Mouse (Mus musculus) gastrocnemius, adult 2 months (tissue): Measurements from ENCODE around the gene Abcb4. TPM values are rescaled to one million over a fixed set of nuclear protein-coding genes. Genes with fewer than 3 reads are reported as not detected.
"Not testable (repeated sequence)": the region's sequence is repeated elsewhere in the genome, so short reads cannot be mapped to it uniquely, and the experiment has no call there.

Source experiments
- DNase-seq: peaks from one replicate; pipeline ENCODE4 v3.0.0; 2022
- H3K27ac ChIP-seq: fragments of 200-600 bp; 2 replicates; pipeline ENCODE4 v1.8.1; 2022; ENCODE audit warnings: mild to moderate bottlenecking
- H3K4me3 ChIP-seq: fragments of 200-600 bp; 2 replicates; pipeline ENCODE4 v1.8.1; 2022; ENCODE audit warnings: mild to moderate bottlenecking, moderate library complexity
- CTCF ChIP-seq: fragments of 200-600 bp; IDR thresholded peaks from 2 replicates; pipeline ENCODE4 v1.8.1; 2022; ENCODE audit warnings: antibody characterized with exemption, mild to moderate bottlenecking, moderate library complexity
- intact Hi-C: fragments of 180-260 bp; cut with DNase I; formaldehyde crosslinking; loops from one replicate; pipeline ENCODE4 v1.15.1; 2025
- long read RNA-seq, 2 experiments: library from polyadenylated mRNA; stranded (forward); transcript quantifications; one replicate each; pipeline ENCODE4 v2.0.0; 2021
- total RNA-seq, 2 experiments: library from RNA; stranded (reverse); gene quantifications; 2 replicates each; pipeline ENCODE4 v1.2.3; 2021

Abcb4 gene
- total RNA-seq, result 10 to 100 TPM; 93.8 to 94.7 TPM
- long read RNA-seq, experiment 1, full-length matches to known transcripts, result 86 of 291 reads
- long read RNA-seq, experiment 1, partial matches to known transcripts, result 40 of 291 reads
- long read RNA-seq, experiment 1, other reads (novel, unspliced or antisense), result 165 of 291 reads
- long read RNA-seq, experiment 2, full-length matches to known transcripts, result 60 of 241 reads
- long read RNA-seq, experiment 2, partial matches to known transcripts, result 42 of 241 reads
- long read RNA-seq, experiment 2, other reads (novel, unspliced or antisense), result 139 of 241 reads

- peak; percentile 74 for TF ChIP-seq CTCF
- intact Hi-C loops, result no loop called here
- Histone ChIP-seq H3K27ac (peak within 1 kb of the TSS; percentile 87), H3K4me3 (peak within 1 kb of the TSS; percentile 91)
- DNase-seq, result peak; percentile 86
Observed at GRCm38 (mm10) chr5:8893300-8894103, at the start of gene Abcb4. TSS of gene Abcb4 (plus strand) at chr5:8893717.

GRCm38 (mm10) chr5:8848607-8849575 is 44.6 kb upstream of the Abcb4 start:
- DNase-seq, H3K27ac ChIP-seq, intact Hi-C loops, H3K4me3 ChIP-seq: not testable (repeated sequence)

- Histone ChIP-seq H3K27ac (no peak overlapping the region), H3K4me3 (no peak overlapping the region)
- no peak for TF ChIP-seq CTCF
- DNase-seq, result no peak
- intact Hi-C loops, result no loop called here
Observed at GRCm38 (mm10) chr5:8850851-8851250, 42.7 kb upstream of the Abcb4 start.

- no peak overlapping the region for H3K4me3 ChIP-seq
- intact Hi-C loops, result no loop called here
- no peak overlapping the region for H3K27ac ChIP-seq
- TF ChIP-seq CTCF, result no peak
- no peak for DNase-seq
Observed at GRCm38 (mm10) chr5:8857201-8857600, 36.3 kb upstream of the Abcb4 start.

GRCm38 (mm10) chr5:8861811-8862210 is 31.7 kb upstream of the Abcb4 start:
- no peak overlapping the region for H3K4me3 ChIP-seq
- DNase-seq, result no peak
- H3K27ac ChIP-seq, result no peak overlapping the region
- intact Hi-C loops, result loop anchor here (10.0 kb wide), 1 partner anchor 203 kb away; no protein-coding TSS in a partner anchor
- no peak for TF ChIP-seq CTCF

- intact Hi-C loops, result loop anchor here (10.0 kb wide), 1 partner anchor 201 kb away; no protein-coding TSS in a partner anchor
- no peak for TF ChIP-seq CTCF
- Histone ChIP-seq H3K27ac (peak overlapping the region; percentile 72), H3K4me3 (peak overlapping the region; percentile 48)
- no peak for DNase-seq
Observed at GRCm38 (mm10) chr5:8863580-8864337, 29.8 kb upstream of the Abcb4 start.

- H3K27ac ChIP-seq, result peak overlapping the region; percentile 72
- intact Hi-C loops, result loop anchor here (5.0 to 10.0 kb wide), 2 partner anchors 132 to 199 kb away; partner anchors contain the start of gene Crot
Observed at GRCm38 (mm10) chr5:8865630-8866029, 27.9 kb upstream of the Abcb4 start.

GRCm38 (mm10) chr5:8866366-8866765 is 27.2 kb upstream of the Abcb4 start:
- DNase-seq, result no peak
- TF ChIP-seq CTCF, result no peak
- Histone ChIP-seq H3K27ac (peak overlapping the region; percentile 50; the same call in 1 of the 2 replicates), H3K4me3 (no peak overlapping the region)
- intact Hi-C loops, result loop anchor here (5.0 to 10.0 kb wide), 2 partner anchors 131 to 198 kb away; partner anchors contain the start of gene Crot

More at GRCm38 (mm10) chr5:8865630-8866029, 27.9 kb upstream of the Abcb4 start:
- H3K4me3 ChIP-seq, result peak overlapping the region; percentile 35
- not testable (repeated sequence) for DNase-seq

- Histone ChIP-seq H3K4me3 (no peak overlapping the region), H3K27ac (no peak overlapping the region)
- peak; percentile 39 for DNase-seq
- intact Hi-C loops, result loop anchor here (5.0 to 10.0 kb wide), 2 partner anchors 129 to 197 kb away; partner anchors contain the start of gene Crot
- peak; percentile 66 for TF ChIP-seq CTCF
Observed at GRCm38 (mm10) chr5:8868019-8868418, 25.5 kb upstream of the Abcb4 start.

- no peak overlapping the region for H3K27ac ChIP-seq
- TF ChIP-seq CTCF, result no peak
- no peak for DNase-seq
- intact Hi-C loops, result no loop called here
- no peak overlapping the region for H3K4me3 ChIP-seq
Observed at GRCm38 (mm10) chr5:8872979-8873915, 20.3 kb upstream of the Abcb4 start.
